Mouse (Mus musculus) embryonic fibroblast, embryonic 13.5 days (primary cell): ENCODE data around the gene Kcnk6. TPM values are rescaled to one million over a fixed set of nuclear protein-coding genes. Genes with fewer than 3 reads are reported as not detected.
A peak's percentile ranks its signal among the peaks of the same experiment; 100 is the strongest.

Source experiments
- H3K27ac ChIP-seq: 2 replicates; pipeline ENCODE4 v1.5.1; 2012; ENCODE audit warnings: low read length, control low read depth, inconsistent platforms; ENCODE audit not compliant: insufficient read depth
- H3K4me1 ChIP-seq: 2 replicates; pipeline ENCODE4 v1.6.1; 2011; ENCODE audit warnings: low read length; ENCODE audit not compliant: control insufficient read depth, insufficient read depth
- H3K4me3 ChIP-seq: 2 replicates; pipeline ENCODE4 v1.5.1; 2011; ENCODE audit warnings: mild to moderate bottlenecking, control low read depth, low read length; ENCODE audit not compliant: insufficient read depth
- CTCF ChIP-seq: IDR thresholded peaks from 2 replicates; pipeline ENCODE4 v1.5.1; 2011; ENCODE audit warnings: mild to moderate bottlenecking, control low read depth, low read length, moderate library complexity, borderline replicate concordance; ENCODE audit not compliant: insufficient read depth
- POLR2A ChIP-seq: IDR thresholded peaks from 2 replicates; pipeline ENCODE4 v1.6.1; 2011; ENCODE audit warnings: low read depth, mild to moderate bottlenecking, control low read depth, low read length, moderate library complexity
- polyA plus RNA-seq: library from polyadenylated mRNA; stranded (reverse); fragments of >200 nt; gene quantifications from 2 replicates; pipeline ENCODE4 v1.2.4, GENCODE M21; 2011; ENCODE audit warnings: low read depth; ENCODE audit not compliant: missing spikeins, insufficient read length

Kcnk6 gene
- polyA plus RNA-seq, 1 experiment = 2.7 TPM

DNA sequence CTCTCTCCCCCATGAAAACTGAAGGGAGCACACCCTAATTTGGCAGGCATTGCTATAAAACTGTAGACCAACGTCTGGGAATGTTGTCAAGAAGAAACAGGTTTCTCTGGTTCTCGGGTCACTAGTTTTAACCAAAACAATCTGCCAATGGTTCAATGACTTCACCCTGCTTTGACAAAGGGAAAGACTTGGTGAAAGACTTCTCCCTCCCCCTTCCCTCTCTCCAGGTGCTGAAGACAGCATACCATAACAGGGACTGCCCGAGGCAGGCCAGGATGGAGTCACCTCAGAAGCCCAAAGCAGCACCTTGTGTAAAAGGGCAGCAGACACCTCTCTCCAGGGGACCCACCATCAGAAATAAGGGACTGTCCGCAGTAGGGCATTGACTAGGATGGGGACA is 34.6 kb upstream of the Kcnk6 start:
- Histone ChIP-seq H3K4me1 (no peaks in the 10 kb centered on the region; the same call in 1 of the 2 replicates), H3K27ac (no peak overlapping the region), H3K4me3 (no peak overlapping the region)
- no peak for TF ChIP-seq POLR2A
- no peak for TF ChIP-seq CTCF

DNA sequence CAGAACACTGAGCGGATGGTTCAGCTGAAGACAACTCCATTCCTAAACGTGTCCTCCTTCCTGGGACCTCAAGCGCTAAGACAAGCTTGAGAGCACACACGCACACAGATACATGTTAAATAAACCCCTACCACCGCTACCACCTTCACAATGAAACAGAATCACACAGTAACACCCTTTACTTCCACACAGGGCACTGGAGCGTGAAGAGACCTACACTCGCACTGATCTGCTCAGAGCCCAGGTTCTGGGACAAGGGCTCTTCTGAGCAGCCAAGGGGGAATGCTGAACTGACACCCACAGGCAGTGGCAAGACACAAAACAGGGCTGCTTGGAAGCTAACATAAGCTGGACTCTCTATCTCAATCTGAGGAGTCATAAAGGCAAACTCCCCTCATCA is 33.3 kb upstream of the Kcnk6 start:
- TF ChIP-seq CTCF (no peak), POLR2A (no peak)
- no peak overlapping the region for H3K4me3 ChIP-seq
- no peak overlapping the region for H3K27ac ChIP-seq
- H3K4me1 ChIP-seq = no peaks in the 10 kb centered on the region

DNA sequence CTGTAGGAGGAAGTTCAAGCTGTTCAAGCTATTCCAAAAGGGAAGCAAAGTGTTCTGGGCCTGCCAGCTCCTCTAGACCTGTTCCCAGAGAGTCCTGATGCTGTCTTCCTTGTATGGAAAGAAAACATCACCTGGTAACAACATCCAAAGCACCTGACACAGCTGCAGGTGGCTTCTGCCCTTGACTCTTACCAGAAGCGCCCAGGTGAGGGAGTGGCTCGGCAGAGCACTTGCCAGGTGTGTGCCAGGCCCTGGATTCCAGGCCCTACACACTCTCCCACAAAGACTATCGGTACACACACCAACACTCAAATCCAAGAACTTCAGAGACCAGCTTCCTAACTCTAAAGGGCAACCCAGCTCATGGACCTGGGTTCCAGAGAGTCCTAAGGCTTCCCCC is 31.5 kb upstream of the Kcnk6 start:
- no peak for TF ChIP-seq POLR2A
- TF ChIP-seq CTCF = no peak
- Histone ChIP-seq H3K4me3 (no peak overlapping the region), H3K4me1 (no peaks in the 10 kb centered on the region), H3K27ac (no peak overlapping the region)

DNA sequence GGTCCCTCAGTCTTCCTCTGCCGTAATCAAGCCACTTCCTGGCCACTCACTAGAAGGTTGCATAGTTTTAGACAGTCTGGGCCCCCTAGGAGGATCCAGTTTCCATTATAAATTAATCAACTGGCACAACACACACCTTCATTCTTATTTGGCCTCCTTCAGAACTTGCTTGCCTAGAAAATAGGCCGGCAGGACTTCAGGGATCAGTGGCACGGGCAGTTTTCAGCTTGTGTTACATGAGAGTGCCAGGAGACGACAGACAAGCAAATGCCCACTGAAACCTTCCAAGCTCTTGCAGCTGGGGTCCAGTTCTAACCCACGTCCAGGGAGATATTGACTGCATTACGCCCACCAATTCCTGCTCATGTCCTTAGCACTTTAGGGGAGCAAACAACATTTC is 29.8 kb upstream of the Kcnk6 start:
- H3K27ac ChIP-seq = no peak overlapping the region
- H3K4me1 ChIP-seq = 0 out of 2 replicates have a peak, but pooled peaks cover 1% of the 10 kb centered on the region
- TF ChIP-seq POLR2A (no peak), CTCF (no peak)
- no peak overlapping the region for H3K4me3 ChIP-seq

DNA sequence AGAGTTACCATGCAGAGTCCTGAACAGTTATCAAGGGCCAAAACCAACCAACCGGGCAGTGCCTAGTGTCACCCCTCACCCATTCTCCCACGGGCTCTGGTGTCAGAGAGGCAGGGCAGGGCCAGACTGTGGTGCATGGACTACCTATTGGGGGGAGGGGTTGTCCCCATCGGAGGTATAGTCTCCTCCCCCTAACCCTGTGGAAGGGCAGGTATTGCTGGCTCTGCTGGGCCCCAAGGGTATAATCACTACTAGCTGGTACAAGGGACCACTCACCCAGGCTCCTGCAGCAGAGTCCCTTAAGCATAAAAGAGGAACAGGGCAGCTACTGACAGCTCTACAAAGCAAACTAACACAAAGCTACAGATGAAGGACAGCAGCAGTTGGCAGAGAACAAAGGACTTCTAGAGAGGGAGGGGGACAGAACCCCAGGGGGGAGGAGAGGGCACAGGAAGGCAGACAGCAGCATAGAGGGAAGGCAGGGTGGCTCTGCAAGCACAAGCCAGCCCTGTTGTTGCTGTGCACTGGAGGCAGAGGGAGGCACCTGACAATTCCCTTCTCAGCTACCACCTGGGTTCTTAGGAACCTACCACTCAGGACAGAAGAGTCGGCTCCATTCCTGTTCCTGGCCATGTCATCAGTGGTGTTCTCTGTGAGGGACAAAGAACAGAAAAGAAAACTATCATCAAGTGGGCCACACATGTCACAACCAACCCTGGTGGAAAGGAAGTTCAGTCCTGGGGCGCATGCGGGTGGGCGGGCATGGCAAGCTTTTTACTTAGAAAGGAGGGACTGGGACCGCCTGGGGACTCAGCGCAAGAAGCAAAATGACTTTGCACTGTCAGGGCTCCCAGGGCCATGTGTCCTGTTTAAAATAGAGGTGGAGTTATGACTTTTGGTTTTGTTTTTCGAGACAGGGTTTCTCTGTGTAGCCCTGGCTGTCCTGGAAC is 27.7 kb upstream of the Kcnk6 start:
- TF ChIP-seq POLR2A (no peak), CTCF (no peak)
- Histone ChIP-seq H3K27ac (no peak overlapping the region), H3K4me1 (0 out of 2 replicates have a peak, but pooled peaks cover 3% of the 10 kb centered on the region), H3K4me3 (no peak overlapping the region)

DNA sequence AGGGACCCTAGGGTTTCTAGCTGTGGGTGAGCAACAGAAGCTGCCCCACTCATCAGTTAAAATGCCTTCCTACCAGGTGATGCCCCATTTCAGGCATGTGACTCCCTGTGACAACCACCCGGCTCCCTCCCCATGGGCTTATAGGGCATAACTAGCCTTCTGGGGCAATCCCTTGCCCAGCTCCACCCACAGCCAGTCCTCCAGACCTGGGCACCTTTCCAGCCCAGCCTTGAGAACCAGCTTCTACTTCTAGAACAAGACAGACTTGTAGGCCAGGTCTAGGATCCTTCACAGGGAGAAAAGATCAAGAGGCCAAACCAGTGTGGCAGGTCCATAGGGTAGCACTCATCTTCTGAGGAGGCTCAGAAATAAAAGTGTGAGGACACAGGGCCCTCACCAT is 25.1 kb upstream of the Kcnk6 start:
- Histone ChIP-seq H3K4me3 (no peak overlapping the region), H3K4me1 (0 out of 2 replicates have a peak, but pooled peaks cover 3% of the 10 kb centered on the region), H3K27ac (no peak overlapping the region)
- no peak for TF ChIP-seq CTCF
- no peak for TF ChIP-seq POLR2A

DNA sequence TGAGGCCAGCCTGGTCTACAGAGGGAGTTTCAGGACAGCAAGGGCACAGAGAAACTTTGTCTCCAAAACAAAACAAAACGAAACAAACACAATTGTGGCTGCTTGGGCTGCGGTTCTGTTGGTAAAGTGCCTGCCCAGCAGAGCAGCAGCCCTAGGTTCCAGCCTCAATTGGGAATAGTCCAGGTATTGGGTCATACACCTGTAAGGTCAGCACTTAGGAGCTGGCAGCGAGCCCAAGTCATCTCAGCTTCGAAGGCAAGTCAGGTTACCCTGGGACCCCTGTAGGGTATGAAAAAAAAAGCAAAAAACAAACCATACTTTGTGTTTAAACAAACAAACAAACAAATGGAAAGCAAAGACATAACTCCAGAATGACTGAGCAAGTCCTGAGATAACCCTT is 23.6 kb upstream of the Kcnk6 start:
- H3K27ac ChIP-seq = no peak overlapping the region
- H3K4me3 ChIP-seq = no peak overlapping the region
- H3K4me1 ChIP-seq = 0 out of 2 replicates have a peak, but pooled peaks cover 3% of the 10 kb centered on the region
- TF ChIP-seq CTCF = no peak

DNA sequence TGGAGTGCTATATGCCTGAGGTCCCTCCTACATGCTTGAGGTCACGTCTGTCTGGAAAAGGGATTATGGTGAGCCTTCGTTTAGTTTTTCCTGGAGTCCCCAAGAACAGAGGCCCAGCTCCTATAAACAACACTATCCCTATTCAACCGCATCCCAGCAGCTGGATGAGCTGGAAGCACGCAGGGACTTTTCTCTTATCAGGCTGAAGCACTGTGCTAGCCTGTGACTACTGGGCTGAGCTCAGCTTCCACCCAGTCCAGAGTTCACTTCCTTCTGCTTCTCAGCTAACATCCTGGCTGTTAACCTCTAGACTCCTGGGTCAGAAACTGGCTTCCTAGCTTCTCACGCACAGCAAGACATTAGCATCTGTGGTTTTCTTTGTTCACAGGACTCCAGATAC is 21.5 kb upstream of the Kcnk6 start:
- Histone ChIP-seq H3K4me1 (0 out of 2 replicates have a peak, but pooled peaks cover 3% of the 10 kb centered on the region), H3K27ac (no peak overlapping the region), H3K4me3 (no peak overlapping the region)
- TF ChIP-seq POLR2A (no peak), CTCF (no peak)

DNA sequence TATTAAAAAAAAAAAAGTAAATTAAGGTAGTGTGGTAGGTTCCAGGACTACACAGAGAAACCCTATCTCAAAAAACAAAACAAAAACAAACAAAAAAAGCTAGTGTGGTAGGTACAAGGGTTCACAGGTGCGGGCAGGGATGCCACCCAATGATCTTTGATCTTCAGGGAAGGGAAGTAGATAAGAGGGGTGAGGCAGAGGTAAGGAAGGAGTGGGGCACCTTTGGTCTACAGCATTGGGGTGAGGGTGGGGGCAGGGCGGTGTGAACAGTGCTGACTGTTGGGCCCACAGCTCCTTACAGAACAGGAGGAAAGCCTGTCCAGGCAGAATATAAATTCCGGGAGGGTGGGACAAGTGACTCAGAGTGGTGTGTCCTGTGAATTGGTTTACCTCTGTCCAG is 18.9 kb upstream of the Kcnk6 start:
- no peak overlapping the region for H3K27ac ChIP-seq
- no peak for TF ChIP-seq POLR2A
- no peak for TF ChIP-seq CTCF
- H3K4me3 ChIP-seq = no peak overlapping the region
- H3K4me1 ChIP-seq = peaks cover 6% of the 10 kb centered on the region; the same call in 1 of the 2 replicates

DNA sequence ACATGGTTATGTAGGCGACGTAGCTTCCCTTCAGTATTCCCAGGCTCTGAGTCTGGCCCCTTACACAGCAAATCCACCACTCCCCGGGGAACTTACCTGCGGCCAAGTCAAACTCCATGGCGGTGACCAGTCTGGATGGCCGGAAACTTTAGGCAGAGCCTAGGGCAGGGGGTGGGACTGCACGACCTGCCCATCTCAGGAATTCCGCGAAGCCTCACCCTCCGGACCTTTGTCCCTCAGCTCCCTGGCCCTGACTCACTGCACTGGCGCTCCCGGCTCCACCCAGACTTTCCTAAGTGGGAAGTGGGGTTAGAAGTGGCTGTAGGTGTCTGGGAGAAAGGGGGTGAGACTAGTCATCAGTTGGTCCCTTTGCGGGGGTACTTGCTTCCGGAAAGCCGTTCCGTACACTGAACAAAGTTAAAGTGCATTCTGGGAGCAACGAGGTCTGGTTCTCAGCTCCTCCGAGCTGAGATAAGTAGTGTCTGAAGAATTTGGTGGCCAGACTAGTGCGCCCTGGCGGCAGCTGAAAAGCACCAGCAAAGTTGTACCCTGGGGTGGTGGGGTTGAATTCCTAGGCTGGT is 16.0 kb upstream of the Kcnk6 start, which contains the start of gene 2200002D01Rik:
TSS of gene 2200002D01Rik (minus strand) at position 206 of the 581 bp plus-strand sequence.
- H3K27ac ChIP-seq = peak within 1 kb of the TSS; percentile 27; the same call in 1 of the 2 replicates
- TF ChIP-seq POLR2A = peak; percentile 42
- no peak for TF ChIP-seq CTCF
- H3K4me1 ChIP-seq = peaks cover 6% of the 10 kb centered on the region; the same call in 1 of the 2 replicates
- H3K4me3 ChIP-seq = peak within 1 kb of the TSS; percentile 41
